Mouse (Mus musculus) telencephalon, adult 2 months (tissue): ENCODE measurements at regions not wholly inside any gene's neighbourhood (a gene's known extent, or its start where the extent isn't known, plus 50 kb on each side); places are given as distances from the start of the nearest gene placed in this dataset.

Experiments
- DNase-seq: peaks from one replicate; pipeline ENCODE4 v3.0.0-alpha.2; 2011; ENCODE audit warnings: low read depth, low spot score

DNA sequence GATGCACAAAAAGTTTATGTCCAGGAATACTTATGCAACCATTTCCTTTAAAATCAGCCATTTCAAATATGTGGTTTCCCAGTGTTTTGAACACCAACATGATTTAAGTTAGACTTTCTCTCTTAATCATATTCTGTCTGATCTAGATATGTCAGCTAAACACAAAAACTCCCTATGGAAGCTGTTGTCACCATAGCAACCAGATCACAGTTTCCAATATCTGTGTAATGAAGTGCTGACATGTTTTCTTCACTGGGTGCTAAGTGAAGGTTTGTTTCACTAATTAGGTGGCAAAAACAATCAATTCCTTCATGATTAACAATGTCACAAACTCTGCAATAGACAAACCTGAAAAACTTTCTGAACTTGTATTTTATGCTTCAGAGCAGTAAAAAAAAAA lies 615.9 kb upstream of the Ccng1 start:
- no peak for DNase-seq

GRCm38 (mm10) chr11:41341107-41341506 lies 586.0 kb upstream of the Ccng1 start:
- DNase-seq, result no peak

DNA sequence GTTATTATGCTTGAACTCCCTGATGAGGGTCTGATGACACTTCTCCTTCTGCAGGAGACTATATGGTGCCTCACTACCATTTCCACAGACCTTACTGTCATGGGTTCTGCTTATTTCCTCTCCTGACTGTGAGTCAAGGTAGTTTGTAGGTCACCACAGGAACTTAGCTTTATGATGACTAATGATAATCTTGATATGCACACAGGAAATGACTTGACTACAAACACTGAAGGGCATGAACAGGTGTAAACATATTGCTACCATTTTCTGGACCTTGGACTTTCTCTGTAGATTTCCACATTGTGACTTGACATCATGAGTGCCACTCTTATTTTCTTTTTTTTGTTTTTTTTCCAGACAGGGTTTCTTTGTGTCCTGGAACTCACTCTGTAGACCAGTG lies 585.3 kb upstream of the Ccng1 start:
- no peak for DNase-seq

GRCm38 (mm10) chr11:41337134-41337533 lies 582.0 kb upstream of the Ccng1 start:
- DNase-seq, result no peak

GRCm38 (mm10) chr11:41333689-41334088 lies 578.6 kb upstream of the Ccng1 start:
- peak; percentile 18 for DNase-seq
